Mouse (Mus musculus) testis, adult 2 months (tissue): ENCODE measurements around the gene Usp46.

Experiments used
- CTCF ChIP-seq: fragments of 200-500 bp; IDR thresholded peaks from 2 replicates; pipeline ENCODE4 v1.5.1; 2012; ENCODE audit warnings: low read depth, mild to moderate bottlenecking, inconsistent platforms, low read length, moderate library complexity; ENCODE audit not compliant: control insufficient read depth, insufficient read depth, insufficient replicate concordance
- POLR2A ChIP-seq: fragments of 200-500 bp; IDR thresholded peaks from 2 replicates; pipeline ENCODE4 v1.6.1; 2012; ENCODE audit warnings: low read depth, mild to moderate bottlenecking, inconsistent platforms, low read length, moderate library complexity; ENCODE audit not compliant: control insufficient read depth

DNA sequence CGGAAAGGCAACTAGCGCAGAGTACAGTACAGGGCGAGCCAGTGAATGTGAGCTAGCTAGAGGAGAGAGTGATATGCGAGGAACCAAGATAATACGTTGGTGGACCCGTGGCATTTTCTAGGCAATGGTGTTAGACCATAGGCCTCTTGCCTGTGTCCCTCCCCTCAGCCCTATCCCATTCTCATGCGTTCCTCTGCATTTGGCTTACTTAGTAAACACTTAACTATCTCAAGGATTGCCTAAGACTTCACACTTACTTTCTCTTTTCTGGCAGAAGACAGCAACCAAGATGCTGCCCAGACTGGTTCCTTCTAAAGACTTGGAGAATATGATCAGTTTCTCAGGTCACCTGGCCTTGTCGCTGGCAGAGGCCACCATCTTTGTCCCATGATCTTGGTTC, 98.9 kb downstream of the Usp46 start:
- TF ChIP-seq POLR2A (no peak), CTCF (no peak)
